In the genomic region with DNA sequence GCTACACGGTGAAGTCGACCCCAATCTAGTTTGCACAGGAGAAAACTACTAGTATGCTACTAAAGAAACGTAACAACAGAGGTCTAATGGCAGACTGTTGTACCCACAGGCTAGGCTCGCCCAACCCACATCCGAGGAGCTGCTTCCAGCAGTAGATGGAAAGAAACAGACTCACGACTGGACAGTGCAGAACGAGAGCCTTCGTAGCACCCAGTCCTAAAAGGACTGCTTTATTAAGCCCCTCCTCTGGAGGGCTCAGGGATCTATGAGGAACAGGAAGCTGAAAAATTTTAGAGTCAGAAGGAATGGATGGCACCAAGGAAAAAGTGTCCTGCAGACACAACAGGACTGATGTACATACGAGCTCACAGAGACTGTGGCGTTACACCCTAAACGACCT, we compare ENCODE assay signal across 22 mouse cellular contexts. TPM values are rescaled to one million over a fixed set of nuclear protein-coding genes. Genes with fewer than 3 reads are reported as not detected.
DNase-seq lines count a peak whose midpoint lies in the region; ATAC-seq and TF ChIP-seq lines count a peak whose summit lies in the region.
"Had no signal": no experiment of that assay in that cellular context is flagged by ENCODE, and none has a peak within 500 bp of the region (broad histone marks: within the 10 kb centered on the region; RNA-seq: fewer than 3 reads in every experiment).

No protein-coding gene starts in this region.

- H3K36me3 ChIP-seq in lung, embryonic 14.5 days (ENCODE audit: insufficient read depth) = peaks cover 6% of the 10 kb centered on the region; the same call in 1 of the 2 replicates
- 0 out of 2 replicates have a peak, but pooled peaks cover 6% of the 10 kb centered on the region for H3K36me3 ChIP-seq in liver, embryonic 13.5 days
- H3K36me3 ChIP-seq: hindbrain, embryonic 15.5 days; midbrain, embryonic 15.5 days; neural tube, embryonic 12.5 days had no signal

- ATAC-seq in lung, embryonic 14.5 days (ENCODE audit: insufficient read depth) = peak; percentile 60; the same call in 1 of the 2 replicates
- peak; percentile 51 for ATAC-seq in common myeloid progenitor, adult 5-6 weeks (replicated peaks; ENCODE audit: low read depth, poor library complexity, severe bottlenecking)
- peak; percentile 46 for ATAC-seq in liver, embryonic 13.5 days (ENCODE audit: low read depth)
- peak; percentile 62 for ATAC-seq in megakaryocyte progenitor cell, adult 5-6 weeks (replicated peaks; ENCODE audit: poor library complexity)
- ATAC-seq: forebrain, embryonic 13.5 days; midbrain, embryonic 15.5 days had no signal

- no peak overlapping the region for H3K27ac ChIP-seq in lung, embryonic 14.5 days (ENCODE audit: low read depth)
- 0 out of 2 replicates have a peak overlapping the region, but pooled peaks have one; percentile 16 for H3K27ac ChIP-seq in liver, embryonic 13.5 days
- H3K27ac ChIP-seq in cerebellum, adult 2 months (ENCODE audit: insufficient read depth, low read length) = no peak overlapping the region
- H3K27ac ChIP-seq: forebrain, embryonic 13.5 days; gastrocnemius, adult 2 months; heart, embryonic 10.5 days; hindbrain, embryonic 15.5 days; kidney, postnatal 0 days; limb, embryonic 10.5 days; midbrain, embryonic 15.5 days; neural tube, embryonic 12.5 days had no signal

- H3K27me3 ChIP-seq in lung, embryonic 14.5 days (ENCODE audit: insufficient read depth, low read length) = no peaks in the 10 kb centered on the region
- H3K27me3 ChIP-seq in liver, embryonic 13.5 days = no peaks in the 10 kb centered on the region
- H3K27me3 ChIP-seq in cerebellum, adult 2 months (ENCODE audit: control insufficient read depth, insufficient read depth, low read length) = no peaks in the 10 kb centered on the region
- H3K27me3 ChIP-seq: forebrain, embryonic 13.5 days; hindbrain, embryonic 15.5 days; midbrain, embryonic 15.5 days; neural tube, embryonic 12.5 days had no signal

- no peak overlapping the region for H3K9ac ChIP-seq in lung, embryonic 14.5 days
- no peak overlapping the region for H3K9ac ChIP-seq in liver, embryonic 13.5 days
- H3K9ac ChIP-seq: forebrain, embryonic 13.5 days; hindbrain, embryonic 15.5 days; midbrain, embryonic 15.5 days; neural tube, embryonic 12.5 days had no signal

- 50% methylated on average over 11 of the region's 11 CpGs for WGBS in lung, embryonic 14.5 days
- 53% methylated on average over 11 of the region's 11 CpGs for WGBS in liver, embryonic 13.5 days (ENCODE audit: insufficient replicate concordance)
- WGBS in cerebellum, adult 2 months = 89% methylated on average over 11 of the region's 11 CpGs

- no peak for TF ChIP-seq POLR2A in cerebellum, adult 2 months (IDR thresholded peaks at IDR 0.05; ENCODE audit: borderline replicate concordance, insufficient read depth, low read length)

- H3K9me3 ChIP-seq in lung, embryonic 14.5 days (ENCODE audit: low read depth, low read length) = no peaks in the 10 kb centered on the region
- no peaks in the 10 kb centered on the region for H3K9me3 ChIP-seq in liver, embryonic 13.5 days (replicated peaks)
- H3K9me3 ChIP-seq: forebrain, embryonic 13.5 days; heart, embryonic 10.5 days; hindbrain, embryonic 15.5 days; limb, embryonic 10.5 days; midbrain, embryonic 15.5 days; neural tube, embryonic 12.5 days had no signal

- no peak overlapping the region for H3K4me3 ChIP-seq in lung, embryonic 14.5 days (ENCODE audit: low read depth, low read length)
- no peak overlapping the region for H3K4me3 ChIP-seq in liver, embryonic 13.5 days (replicated peaks)
- H3K4me3 ChIP-seq in cerebellum, adult 2 months (replicated peaks; ENCODE audit: insufficient read depth, low read depth, low read length) = no peak overlapping the region
- H3K4me3 ChIP-seq: forebrain, embryonic 13.5 days; gastrocnemius, adult 2 months; heart, embryonic 10.5 days; hindbrain, embryonic 15.5 days; limb, embryonic 10.5 days; midbrain, embryonic 15.5 days; neural tube, embryonic 12.5 days had no signal

- H3K4me2 ChIP-seq in lung, embryonic 14.5 days = no peak overlapping the region
- peak overlapping the region; percentile 8; the same call in 1 of the 2 replicates for H3K4me2 ChIP-seq in liver, embryonic 13.5 days
- H3K4me2 ChIP-seq: forebrain, embryonic 13.5 days; hindbrain, embryonic 15.5 days; midbrain, embryonic 15.5 days; neural tube, embryonic 12.5 days had no signal

- TF ChIP-seq CTCF in lung, embryonic 14.5 days (IDR thresholded peaks at IDR 0.05; ENCODE audit: low read depth) = no peak
- no peak for TF ChIP-seq CTCF in cerebellum, adult 2 months (IDR thresholded peaks at IDR 0.05; ENCODE audit: borderline replicate concordance, insufficient read depth, low read depth, low read length)

- H3K4me1 ChIP-seq in lung, embryonic 14.5 days (ENCODE audit: insufficient read depth) = 0 out of 2 replicates have a peak, but pooled peaks cover 4% of the 10 kb centered on the region
- peaks cover 43% of the 10 kb centered on the region for H3K4me1 ChIP-seq in liver, embryonic 13.5 days (replicated peaks)
- no peaks in the 10 kb centered on the region for H3K4me1 ChIP-seq in cerebellum, adult 2 months (ENCODE audit: control insufficient read depth, insufficient read depth, low read length)
- H3K4me1 ChIP-seq: midbrain, embryonic 15.5 days; neural tube, embryonic 12.5 days had no signal

- DNase-seq in lung, embryonic 14.5 days = no peak
- no peak for DNase-seq in lung, postnatal 4 days
- no peak for DNase-seq in liver, embryonic 13.5 days
- DNase-seq in cerebellum, adult 2 months = no peak
- DNase-seq in cerebellum, adult 9-11 months = no peak
- DNase-seq: cerebellum, adult 11 months; cerebellum, postnatal 25 days; gastrocnemius, adult 2 months; heart, postnatal 4 days; kidney, adult 18-20 months; layer of hippocampus, adult 9-11 months; right cerebral cortex, postnatal 14 days; thymus, postnatal 25 days had no signal

RNA-seq across cellular contexts. Expression of gene Gxylt1, which starts 19.5 kb away (rescaled TPM):
- polyA plus RNA-seq in lung, embryonic 14.5 days (2014; fragmentation: Nextera tagmentation; extraction: Ambion mirVana) = 18.1 and 19.1 TPM in 2 replicates
- 19.9 and 20.7 TPM in 2 replicates for total RNA-seq in common myeloid progenitor, adult 5-6 weeks (2017)
- polyA plus RNA-seq in liver, embryonic 13.5 days (2015; fragmentation: Nextera tagmentation; extraction: Ambion mirVana) = 3.3 and 4.1 TPM in 2 replicates
- total RNA-seq in megakaryocyte progenitor cell, adult 5-6 weeks (2015) = 24.4 and 26.4 TPM in 2 replicates
- total RNA-seq in megakaryocyte progenitor cell, adult 5-6 weeks (2017) = 36.5 and 42.5 TPM in 2 replicates
- polyA plus RNA-seq in cerebellum, adult 2 months (2012; rRNA removed) = 9.1 and 9.3 TPM in 2 replicates

RNA-seq across cellular contexts. Expression of gene Yaf2, which starts 42.3 kb away (rescaled TPM):
- 95.3 and 97.7 TPM in 2 replicates for polyA plus RNA-seq in lung, embryonic 14.5 days (2014; fragmentation: Nextera tagmentation; extraction: Ambion mirVana)
- total RNA-seq in common myeloid progenitor, adult 5-6 weeks (2017) = 36.0 and 37.0 TPM in 2 replicates
- 35.0 and 36.7 TPM in 2 replicates for polyA plus RNA-seq in liver, embryonic 13.5 days (2015; fragmentation: Nextera tagmentation; extraction: Ambion mirVana)
- 50.3 and 63.2 TPM in 2 replicates for total RNA-seq in megakaryocyte progenitor cell, adult 5-6 weeks (2015)
- 25.0 and 30.3 TPM in 2 replicates for total RNA-seq in megakaryocyte progenitor cell, adult 5-6 weeks (2017)
- polyA plus RNA-seq in cerebellum, adult 2 months (2012; rRNA removed) = 91.7 and 95.5 TPM in 2 replicates
